ENCODE assay signal across 8 mouse cellular contexts in the genomic region with DNA sequence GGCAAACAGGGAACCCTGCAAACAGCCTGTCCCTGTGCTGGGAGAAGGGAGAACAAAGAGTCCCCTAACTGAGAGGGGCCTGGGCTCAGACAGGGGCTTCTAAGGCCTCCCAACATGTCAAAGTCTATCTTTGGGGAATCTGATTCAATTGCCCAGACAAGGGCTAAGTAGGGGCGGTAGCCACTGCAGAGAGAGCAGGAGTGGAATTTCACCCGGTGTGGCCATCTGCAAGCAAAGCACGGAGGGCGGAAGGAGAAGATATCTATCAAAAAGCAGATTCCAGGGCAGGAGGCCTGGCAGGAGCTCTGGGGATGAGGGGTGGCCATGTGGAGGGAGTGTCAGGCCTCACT. TPM values are rescaled to one million over a fixed set of nuclear protein-coding genes. Genes with fewer than 3 reads are reported as not detected.
DNase-seq lines count a peak whose midpoint lies in the region; ATAC-seq and TF ChIP-seq lines count a peak whose summit lies in the region.

No protein-coding gene starts in this region.

- H3K36me3 ChIP-seq in ES-E14 (ENCODE audit: control insufficient read depth, insufficient read depth, low read length, poor library complexity, severe bottlenecking) = no peaks in the 10 kb centered on the region
- H3K36me3 ChIP-seq in hindbrain, embryonic 14.5 days (replicated peaks; ENCODE audit: control insufficient read depth, insufficient read depth) = no peaks in the 10 kb centered on the region

- no peaks in the 10 kb centered on the region for H3K9me3 ChIP-seq in ES-E14 (ENCODE audit: control insufficient read depth, insufficient read depth, low read depth, low read length)
- 0 out of 2 replicates have a peak, but pooled peaks cover 6% of the 10 kb centered on the region for H3K9me3 ChIP-seq in hindbrain, embryonic 14.5 days (ENCODE audit: control insufficient read depth, low read length)

- H3K27me3 ChIP-seq in hindbrain, embryonic 14.5 days (ENCODE audit: control insufficient read depth, insufficient read depth, low read length) = no peaks in the 10 kb centered on the region

- in situ Hi-C loops in ES-E14 (cut with MboI; ENCODE audit: low sequenced_read_pairs in 2 of 2, unreplicated experiment in 2 of 2) = no loop called here

- DNase-seq in adrenal gland, adult 2 months = peak; percentile 50
- no peak for DNase-seq in adrenal gland, postnatal 4 days (ENCODE audit: low spot score in 2 of 2)
- no peak for DNase-seq in ES-E14 (ENCODE audit: low read depth, low spot score)
- no peak for DNase-seq in hindbrain, embryonic 14.5 days (ENCODE audit: low spot score)
- peak; percentile 40 for DNase-seq in lung, postnatal 10 days
- no peak for DNase-seq in cerebellum, adult 18-20 months

- 33% methylated on average over 4 of the region's 4 CpGs for WGBS in hindbrain, embryonic 14.5 days

- peak overlapping the region; percentile 48 for H3K9ac ChIP-seq in ES-E14 (ENCODE audit: insufficient read depth, low read depth, low read length, poor library complexity, severe bottlenecking)
- no peak overlapping the region for H3K9ac ChIP-seq in hindbrain, embryonic 14.5 days

- no peak for ATAC-seq in hindbrain, embryonic 14.5 days (ENCODE audit: low FRiP score)
- ATAC-seq in granulocyte monocyte progenitor cell, adult 5-6 weeks (replicated peaks; ENCODE audit: poor library complexity, severe bottlenecking) = no peak
- ATAC-seq in megakaryocyte, adult 5-6 weeks (ENCODE audit: poor library complexity, severe bottlenecking) = no peak

- peak overlapping the region; percentile 54 for H3K27ac ChIP-seq in ES-E14 (ENCODE audit: insufficient read depth, low read depth, low read length, poor library complexity, severe bottlenecking)
- peak overlapping the region; percentile 71 for H3K27ac ChIP-seq in hindbrain, embryonic 14.5 days

- no peak overlapping the region for H3K4me2 ChIP-seq in hindbrain, embryonic 14.5 days (replicated peaks)

- peaks cover 2 to 13% of the 10 kb centered on the region in 2 experiments for H3K4me1 ChIP-seq in ES-E14 (ENCODE audit: control insufficient read depth in 2 of 2, insufficient read depth in 2 of 2, low read length in 2 of 2, poor library complexity in 1 of 2)
- H3K4me1 ChIP-seq in hindbrain, embryonic 14.5 days (replicated peaks; ENCODE audit: control insufficient read depth, insufficient read depth, low read length) = no peaks in the 10 kb centered on the region

- no peak overlapping the region for H3K4me3 ChIP-seq in ES-E14 (ENCODE audit: insufficient read depth in 1 of 2, low read depth in 1 of 2, low read length in 2 of 2, poor library complexity in 1 of 2, severe bottlenecking in 1 of 2)
- no peak overlapping the region for H3K4me3 ChIP-seq in hindbrain, embryonic 14.5 days (replicated peaks; ENCODE audit: low read length)

TF ChIP-seq in ES-E14, 5 proteins besides CTCF, POLR2A, EP300 and RAD21:
- TF ChIP-seq ZC3H11A (IDR thresholded peaks at IDR 0.05; ENCODE audit: borderline replicate concordance, low read depth, low read length) (no peak), HCFC1 (IDR thresholded peaks at IDR 0.05; ENCODE audit: borderline replicate concordance, insufficient read depth, low read length) (no peak), ZNF384 (IDR thresholded peaks at IDR 0.05; ENCODE audit: low read depth, low read length) (no peak), MAFK (IDR thresholded peaks at IDR 0.05; ENCODE audit: insufficient read depth, low read depth, low read length) (no peak), CHD2 (IDR thresholded peaks at IDR 0.05; ENCODE audit: low read depth, low read length) (no peak)

RNA-seq across cellular contexts. Expression of a gene that starts 38.7 kb away (rescaled TPM):
- total RNA-seq in adrenal gland, adult 2 months (2021) = not detected
- polyA plus RNA-seq in adrenal gland, adult 2 months (2012; rRNA removed) = not detected in 2 replicates
- not detected for total RNA-seq in adrenal gland, postnatal 4 days (2021)
- total RNA-seq in ES-E14 (2012; rRNA removed) = 0.11 TPM in 1 of 2 replicates, not detected in the other
- not detected in 2 replicates for polyA plus RNA-seq in hindbrain, embryonic 14.5 days (2014; fragmentation: Nextera tagmentation; extraction: Ambion mirVana)
- not detected in 2 replicates for total RNA-seq in granulocyte monocyte progenitor cell, adult 5-6 weeks (2014; fragmentation: Nextera tagmentation)
- not detected in 2 replicates for total RNA-seq in granulocyte monocyte progenitor cell, adult 5-6 weeks (2017)
- total RNA-seq in megakaryocyte, adult 5-6 weeks (2015) = not detected in 2 replicates
- not detected in 2 replicates for total RNA-seq in megakaryocyte, adult 5-6 weeks (2017)

RNA-seq across cellular contexts. Expression of a gene that starts 38.8 kb away (rescaled TPM):
- total RNA-seq in adrenal gland, adult 2 months (2021) = not detected
- polyA plus RNA-seq in adrenal gland, adult 2 months (2012; rRNA removed) = 0.17 and 0.18 TPM in 2 replicates
- not detected for total RNA-seq in adrenal gland, postnatal 4 days (2021)
- 0.18 TPM in 1 of 2 replicates, not detected in the other for total RNA-seq in ES-E14 (2012; rRNA removed)
- not detected in 2 replicates for polyA plus RNA-seq in hindbrain, embryonic 14.5 days (2014; fragmentation: Nextera tagmentation; extraction: Ambion mirVana)
- total RNA-seq in granulocyte monocyte progenitor cell, adult 5-6 weeks (2014; fragmentation: Nextera tagmentation) = not detected in 2 replicates
- not detected in 2 replicates for total RNA-seq in granulocyte monocyte progenitor cell, adult 5-6 weeks (2017)
- total RNA-seq in megakaryocyte, adult 5-6 weeks (2015) = not detected in 2 replicates
- not detected in 2 replicates for total RNA-seq in megakaryocyte, adult 5-6 weeks (2017)

Comparison
In these comparisons a context has a peak if more than half of its experiments do, and no peak if none do; other contexts are left out.
1. DNase-seq: peak in adrenal gland, adult 2 months (single experiment) and lung, postnatal 10 days (single experiment); none in adrenal gland, postnatal 4 days (0 of 2), ES-E14 (single experiment), hindbrain, embryonic 14.5 days (single experiment) and cerebellum, adult 18-20 months (0 of 2).